Mouse (Mus musculus): ENCODE measurements around the gene Spock2. TPM values are rescaled to one million over a fixed set of nuclear protein-coding genes. Genes with fewer than 3 reads are reported as not detected.
A peak's percentile ranks its signal among the peaks of the same experiment; 100 is the strongest.

Gene Spock2
- total and polyA plus RNA-seq, 3 experiments = 0.03 TPM; not detected in 2

- Histone ChIP-seq H3K9me3 (replicated peaks; ENCODE audit: insufficient read depth, low read length) (no peaks in the 10 kb centered on the region), H3K27ac (ENCODE audit: control insufficient read depth, low read depth, low read length) (no peak overlapping the region), H3K4me1 (ENCODE audit: control insufficient read depth in 1 of 2, insufficient read depth in 2 of 2, low read length in 2 of 2) (no peaks in the 10 kb centered on the region), H3K4me3 (ENCODE audit: control insufficient read depth in 1 of 2, insufficient read depth in 1 of 2, low read depth in 2 of 2, low read length in 2 of 2) (no peak overlapping the region), H3K36me3 (ENCODE audit: control insufficient read depth in 1 of 2, insufficient read depth in 2 of 2, low read length in 2 of 2) (no peaks in the 10 kb centered on the region), H3K9ac (ENCODE audit: control insufficient read depth, low read depth, low read length, poor library complexity, severe bottlenecking) (no peak overlapping the region), H3K79me2 (ENCODE audit: control insufficient read depth, insufficient read depth, low read length, poor library complexity) (no peaks in the 10 kb centered on the region), H3K27me3 (ENCODE audit: control insufficient read depth in 1 of 2, insufficient read depth in 2 of 2, low read length in 2 of 2) (peaks cover 0 to 3% of the 10 kb centered on the region in 2 experiments; a peak in 2 of 4 replicates)
- no peak for TF ChIP-seq CHD1 (IDR thresholded peaks at IDR 0.05; ENCODE audit: low read depth, low read length)
- TF ChIP-seq MXI1 (IDR thresholded peaks at IDR 0.05; ENCODE audit: low read depth, low read length) = no peak
- TF ChIP-seq E2F4 (IDR thresholded peaks at IDR 0.05; ENCODE audit: borderline replicate concordance, low read depth, low read length) = no peak
- TF ChIP-seq USF1 (IDR thresholded peaks at IDR 0.05; ENCODE audit: low read depth, low read length) = no peak
- TF ChIP-seq CTCF (IDR thresholded peaks at IDR 0.05 in 2 of 3, conservative IDR thresholded peaks at IDR 0.05 in 1 of 3; ENCODE audit: control insufficient read depth in 1 of 3, insufficient read depth in 1 of 3, low read depth in 2 of 3, low read length in 3 of 3, poor library complexity in 1 of 3, severe bottlenecking in 1 of 3) = no peak
- TF ChIP-seq POLR2AphosphoS2 (IDR thresholded peaks at IDR 0.05; ENCODE audit: low read length) = no peak
- no peak for TF ChIP-seq SMC3 (IDR thresholded peaks at IDR 0.05; ENCODE audit: low read depth, low read length)
- TF ChIP-seq TCF12 (IDR thresholded peaks at IDR 0.05; ENCODE audit: low read depth, low read length) = no peak
- no peak for TF ChIP-seq TAL1 (IDR thresholded peaks at IDR 0.05; ENCODE audit: low read length)
- no peak for TF ChIP-seq POLR2A (IDR thresholded peaks at IDR 0.05; ENCODE audit: control insufficient read depth in 1 of 2, insufficient read depth in 1 of 2, low read depth in 1 of 2, low read length in 2 of 2, poor library complexity in 1 of 2)
- no peak for TF ChIP-seq ZKSCAN1 (IDR thresholded peaks at IDR 0.05; ENCODE audit: low read depth, low read length)
- DNase-seq (ENCODE audit: low read depth, low spot score) = no peak
Observed at GRCm38 (mm10) chr10:60120630-60121029, 14.6 kb downstream of the Spock2 start.

GRCm38 (mm10) chr10:60124078-60124477 is 18.1 kb downstream of the Spock2 start:
- Histone ChIP-seq H3K4me1 (ENCODE audit: control insufficient read depth in 1 of 2, insufficient read depth in 2 of 2, low read length in 2 of 2) (no peaks in the 10 kb centered on the region), H3K79me2 (ENCODE audit: control insufficient read depth, insufficient read depth, low read length, poor library complexity) (no peaks in the 10 kb centered on the region), H3K36me3 (ENCODE audit: control insufficient read depth in 1 of 2, insufficient read depth in 2 of 2, low read length in 2 of 2) (no peaks in the 10 kb centered on the region), H3K4me3 (ENCODE audit: control insufficient read depth in 1 of 2, insufficient read depth in 1 of 2, low read depth in 2 of 2, low read length in 2 of 2) (no peak overlapping the region), H3K9ac (ENCODE audit: control insufficient read depth, low read depth, low read length, poor library complexity, severe bottlenecking) (no peak overlapping the region), H3K9me3 (replicated peaks; ENCODE audit: insufficient read depth, low read length) (no peaks in the 10 kb centered on the region), H3K27me3 (ENCODE audit: control insufficient read depth in 1 of 2, insufficient read depth in 2 of 2, low read length in 2 of 2) (no peaks in the 10 kb centered on the region), H3K27ac (ENCODE audit: control insufficient read depth, low read depth, low read length) (no peak overlapping the region)
- peak; percentile 39 for DNase-seq (ENCODE audit: low read depth, low spot score)
- TF ChIP-seq CHD1 (IDR thresholded peaks at IDR 0.05; ENCODE audit: low read depth, low read length) = no peak
- TF ChIP-seq HCFC1 (IDR thresholded peaks at IDR 0.05; ENCODE audit: low read depth, low read length) = no peak
- no peak for TF ChIP-seq JUND (IDR thresholded peaks at IDR 0.05; ENCODE audit: low read depth, low read length)
- no peak for TF ChIP-seq MEF2A (IDR thresholded peaks at IDR 0.05; ENCODE audit: extremely low read depth, insufficient replicate concordance, low read depth, low read length, poor library complexity, severe bottlenecking)
- no peak for TF ChIP-seq GABPA (IDR thresholded peaks at IDR 0.05; ENCODE audit: low read depth, low read length)
- TF ChIP-seq GATA1 (IDR thresholded peaks at IDR 0.05; ENCODE audit: low read depth, low read length) = no peak
- no peak for TF ChIP-seq UBTF (IDR thresholded peaks at IDR 0.05; ENCODE audit: borderline replicate concordance, insufficient read depth, low read depth, low read length)
- TF ChIP-seq TBP (IDR thresholded peaks at IDR 0.05; ENCODE audit: low read depth, low read length) = no peak
- peak; percentile 66 to 86 (median 80) for TF ChIP-seq CTCF (IDR thresholded peaks at IDR 0.05 in 2 of 3, conservative IDR thresholded peaks at IDR 0.05 in 1 of 3; ENCODE audit: control insufficient read depth in 1 of 3, insufficient read depth in 1 of 3, low read depth in 2 of 3, low read length in 3 of 3, poor library complexity in 1 of 3, severe bottlenecking in 1 of 3)
- no peak for TF ChIP-seq MYC (IDR thresholded peaks at IDR 0.05; ENCODE audit: low read depth, low read length)
- no peak for TF ChIP-seq NELFE (IDR thresholded peaks at IDR 0.05; ENCODE audit: low read depth, low read length)
- no peak for TF ChIP-seq SIN3A (IDR thresholded peaks at IDR 0.05; ENCODE audit: low read length)
- TF ChIP-seq EP300 (IDR thresholded peaks at IDR 0.05; ENCODE audit: low read depth in 1 of 2, low read length in 2 of 2) = no peak
- TF ChIP-seq USF2 (IDR thresholded peaks at IDR 0.05; ENCODE audit: borderline replicate concordance in 1 of 2, insufficient read depth in 1 of 2, low read depth in 1 of 2, low read length in 2 of 2) = no peak
- no peak for TF ChIP-seq ELF1 (IDR thresholded peaks at IDR 0.05; ENCODE audit: low read depth, low read length)
- TF ChIP-seq SMC3 (IDR thresholded peaks at IDR 0.05; ENCODE audit: low read depth, low read length) = peak; percentile 39
- peak; percentile 8; the same call in 1 of the 2 replicates for TF ChIP-seq ZC3H11A (IDR thresholded peaks at IDR 0.05; ENCODE audit: low read depth, low read length)
- TF ChIP-seq ZMIZ1 (IDR thresholded peaks at IDR 0.05; ENCODE audit: low read depth, low read length) = no peak
- TF ChIP-seq ZNF384 (IDR thresholded peaks at IDR 0.05; ENCODE audit: low read depth, low read length) = no peak
- no peak for TF ChIP-seq BHLHE40 (IDR thresholded peaks at IDR 0.05; ENCODE audit: borderline replicate concordance, low read depth, low read length)
- no peak for TF ChIP-seq MYB (IDR thresholded peaks at IDR 0.05; ENCODE audit: low read depth, low read length)
- TF ChIP-seq E2F4 (IDR thresholded peaks at IDR 0.05; ENCODE audit: borderline replicate concordance, low read depth, low read length) = no peak
- TF ChIP-seq CHD2 (IDR thresholded peaks at IDR 0.05; ENCODE audit: low read length) = no peak
- no peak for TF ChIP-seq USF1 (IDR thresholded peaks at IDR 0.05; ENCODE audit: low read depth, low read length)
- TF ChIP-seq RAD21 (IDR thresholded peaks at IDR 0.05; ENCODE audit: low read depth, low read length) = peak; percentile 5
- no peak for TF ChIP-seq MAX (IDR thresholded peaks at IDR 0.05; ENCODE audit: low read length)
